8 mouse cellular contexts compared by ENCODE assay signal in genomic region chr8:84255858-84256257, GRCm38 (mm10). TPM values are rescaled to one million over a fixed set of nuclear protein-coding genes. Genes with fewer than 3 reads are reported as not detected.
DNase-seq lines count a peak whose midpoint lies in the region; TF ChIP-seq lines count a peak whose summit lies in the region.

No protein-coding gene starts in this region.

- peak overlapping the region; percentile 93; the same call in 1 of the 2 replicates for H3K27ac ChIP-seq in left cerebral cortex, adult 2 months
- H3K27ac ChIP-seq in brown adipose tissue, adult 24 weeks (replicated peaks; ENCODE audit: low read depth, low read length) = no peak overlapping the region

- no peak; the same call in none of the 2 replicates for TF ChIP-seq CTCF in left cerebral cortex, adult 2 months (IDR thresholded peaks at IDR 0.05)

- H3K4me3 ChIP-seq in left cerebral cortex, adult 2 months = peak overlapping the region; percentile 70
- peak overlapping the region; percentile 87; the same call in 1 of the 2 replicates for H3K4me3 ChIP-seq in brown adipose tissue, adult 24 weeks (ENCODE audit: insufficient read depth, low read depth, low read length)

- intact Hi-C loops in left cerebral cortex, adult 2 months (cut with DNase I) = loop anchor here (2.0 kb wide), 1 partner anchor 19 kb away; the partner anchor contains the start of gene Zswim4

- peaks cover 8% of the 10 kb centered on the region for H3K4me1 ChIP-seq in brown adipose tissue, adult 24 weeks (ENCODE audit: control insufficient read depth, insufficient read depth, insufficient read length, low read length)

- no peak for DNase-seq in left cerebral cortex, adult 2 months (ENCODE audit: extremely low spot score in 1 of 2, low spot score in 2 of 2)
- no peak for DNase-seq in left cerebral cortex, adult 18-20 months (ENCODE audit: low spot score in 2 of 2)
- peak; percentile 51 for DNase-seq in induced T-regulatory cell, adult 2 months (ENCODE audit: low read depth)
- DNase-seq in naive thymus-derived CD4-positive, alpha-beta T cell, adult 2 months (ENCODE audit: low read depth) = peak; percentile 46
- no peak for DNase-seq in spleen, postnatal 10 days (ENCODE audit: low spot score in 2 of 2)
- no peak for DNase-seq in spleen, postnatal 4 days (ENCODE audit: low spot score in 2 of 2)
- DNase-seq in cerebellum, adult 8-10 months = no peak

RNA-seq across cellular contexts. Expression of gene Mri1, which starts 1.3 kb away (rescaled TPM):
- total RNA-seq in left cerebral cortex, adult 2 months (2021) = 10 to 100 TPM; 13.2 to 16.5 TPM
- total RNA-seq in left cerebral cortex, adult 18-20 months (2021) = 10 to 100 TPM; 13.2 to 15.6 TPM
- 12.9 and 13.0 TPM in 2 replicates for polyA plus RNA-seq in brown adipose tissue, adult 24 weeks (2012; ENCODE audit: insufficient read depth, insufficient read length, missing spikeins)

RNA-seq across cellular contexts. Expression of gene D8Ertd738e, which starts 6.3 kb away (rescaled TPM):
- total RNA-seq in left cerebral cortex, adult 2 months (2021) = 100 to 1,000 TPM; 124 to 140 TPM
- total RNA-seq in left cerebral cortex, adult 18-20 months (2021) = 100 to 1,000 TPM; 136 to 146 TPM
- 245 and 259 TPM in 2 replicates for polyA plus RNA-seq in brown adipose tissue, adult 24 weeks (2012; ENCODE audit: insufficient read depth, insufficient read length, missing spikeins)

RNA-seq across cellular contexts. Expression of gene Ccdc130, which starts 14.3 kb away (rescaled TPM):
- 10 to 100 TPM; 27.7 to 35.5 TPM for total RNA-seq in left cerebral cortex, adult 2 months (2021)
- 10 to 100 TPM; 21.0 to 23.5 TPM for total RNA-seq in left cerebral cortex, adult 18-20 months (2021)
- 6.9 and 8.5 TPM in 2 replicates for polyA plus RNA-seq in brown adipose tissue, adult 24 weeks (2012; ENCODE audit: insufficient read depth, insufficient read length, missing spikeins)

RNA-seq across cellular contexts. Expression of gene Zswim4, which starts 19.0 kb away (rescaled TPM):
- 10 to 100 TPM; 15.1 to 17.8 TPM for total RNA-seq in left cerebral cortex, adult 2 months (2021)
- total RNA-seq in left cerebral cortex, adult 18-20 months (2021) = 10 to 100 TPM; 16.8 to 19.1 TPM
- polyA plus RNA-seq in brown adipose tissue, adult 24 weeks (2012; ENCODE audit: insufficient read depth, insufficient read length, missing spikeins) = 2.7 and 2.8 TPM in 2 replicates

Comparison
In these comparisons a context has a peak if more than half of its experiments do, and no peak if none do; other contexts are left out.
1. DNase-seq: peak in induced T-regulatory cell, adult 2 months (single experiment) and naive thymus-derived CD4-positive, alpha-beta T cell, adult 2 months (single experiment); none in left cerebral cortex, adult 2 months (0 of 2), left cerebral cortex, adult 18-20 months (0 of 2), spleen, postnatal 10 days (0 of 2), spleen, postnatal 4 days (0 of 2) and cerebellum, adult 8-10 months (single experiment).